Mouse (Mus musculus) lung, postnatal 0 days (tissue): ENCODE data around the gene Pxk.

Experiments
- CTCF ChIP-seq: IDR thresholded peaks from 2 replicates; pipeline ENCODE4 v1.5.1; 2016; ENCODE audit warnings: antibody characterized with exemption, mild to moderate bottlenecking
- EP300 ChIP-seq: IDR thresholded peaks from 2 replicates; pipeline ENCODE4 v1.6.1; 2016; ENCODE audit warnings: antibody characterized with exemption, mild to moderate bottlenecking, control low read depth

DNA sequence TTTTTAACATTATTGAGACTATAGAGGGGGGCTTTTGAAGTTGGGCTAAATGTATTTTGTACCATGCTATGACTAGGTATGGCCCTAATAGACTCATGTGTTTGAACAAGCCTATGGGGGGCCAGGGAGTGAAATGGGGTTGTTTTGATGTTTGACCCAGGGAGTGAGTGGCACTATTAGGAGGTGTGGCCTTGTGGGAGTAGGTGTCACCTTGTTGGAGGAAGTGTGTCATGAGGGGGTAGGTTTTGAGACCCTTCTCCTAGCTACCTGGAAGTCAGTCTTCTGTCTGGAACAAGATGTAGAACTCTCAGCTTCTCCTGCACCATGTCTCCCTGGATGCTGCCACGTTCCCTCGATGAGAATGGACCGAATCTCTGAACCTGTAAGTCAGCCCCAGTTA lies 92.5 kb downstream of the Pxk start:
- no peak for TF ChIP-seq EP300
- TF ChIP-seq CTCF, result no peak
